In the genomic region with DNA sequence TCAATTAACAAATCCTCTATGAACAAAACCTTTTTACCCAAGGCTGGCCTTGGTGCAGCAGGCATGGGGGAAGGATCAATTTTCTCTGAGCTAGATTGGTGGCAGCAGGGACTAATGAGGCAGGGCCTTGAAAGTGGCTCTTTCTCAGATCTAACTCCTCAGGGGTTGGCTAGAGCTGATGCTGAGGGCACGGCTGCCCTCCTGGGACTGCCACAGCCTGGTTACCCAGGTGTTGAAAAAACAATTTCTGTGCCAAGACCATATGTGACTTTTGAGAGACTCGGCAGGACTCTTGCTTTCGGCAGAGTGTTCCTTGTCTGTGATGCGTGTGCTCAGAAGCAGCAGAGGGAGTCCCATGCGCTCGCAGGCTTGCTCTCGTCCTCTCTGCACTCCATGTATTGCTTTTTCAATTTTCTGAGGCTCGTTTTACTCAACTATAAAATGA, we compare ENCODE assay signal across 8 mouse cellular contexts.
A peak's percentile ranks its signal among the peaks of the same experiment; 100 is the strongest.
DNase-seq lines count a peak whose midpoint lies in the region; ATAC-seq lines count a peak whose summit lies in the region.
"Had no signal": no experiment of that assay in that cellular context is flagged by ENCODE, and none has a peak within 500 bp of the region (broad histone marks: within the 10 kb centered on the region; RNA-seq: fewer than 3 reads in every experiment).

No protein-coding gene starts in this region.

- no peak overlapping the region for H3K4me3 ChIP-seq in forebrain, embryonic 10.5 days
- H3K4me3 ChIP-seq in limb, embryonic 13.5 days, result no peak overlapping the region
- H3K4me3 ChIP-seq: heart, embryonic 13.5 days had no signal

- 73% methylated on average over 8 of the region's 8 CpGs for WGBS in forebrain, embryonic 10.5 days
- 23% methylated on average over 8 of the region's 8 CpGs for WGBS in limb, embryonic 13.5 days

- peaks cover 8% of the 10 kb centered on the region; the same call in 1 of the 2 replicates for H3K9me3 ChIP-seq in forebrain, embryonic 10.5 days
- no peaks in the 10 kb centered on the region for H3K9me3 ChIP-seq in limb, embryonic 13.5 days
- H3K9me3 ChIP-seq: heart, embryonic 13.5 days had no signal

- H3K36me3 ChIP-seq in forebrain, embryonic 10.5 days (replicated peaks), result peaks cover 6% of the 10 kb centered on the region
- no peaks in the 10 kb centered on the region; the same call in 1 of the 2 replicates for H3K36me3 ChIP-seq in limb, embryonic 13.5 days

- no peak for ATAC-seq in limb, embryonic 13.5 days (ENCODE audit: low FRiP score, low read depth)

- H3K27me3 ChIP-seq in forebrain, embryonic 10.5 days (ENCODE audit: poor library complexity, severe bottlenecking), result no peaks in the 10 kb centered on the region
- H3K27me3 ChIP-seq in limb, embryonic 13.5 days, result no peaks in the 10 kb centered on the region
- H3K27me3 ChIP-seq: heart, embryonic 13.5 days had no signal

- H3K4me1 ChIP-seq in forebrain, embryonic 10.5 days, result peaks cover 32% of the 10 kb centered on the region
- H3K4me1 ChIP-seq in limb, embryonic 13.5 days, result peaks cover 17% of the 10 kb centered on the region

- H3K9ac ChIP-seq in limb, embryonic 13.5 days, result no peak overlapping the region
- H3K9ac ChIP-seq: heart, embryonic 13.5 days had no signal

- H3K4me2 ChIP-seq in limb, embryonic 13.5 days (replicated peaks), result peak overlapping the region; percentile 46
- H3K4me2 ChIP-seq: heart, embryonic 13.5 days had no signal

- DNase-seq in retina, embryonic 14.5 days (ENCODE audit: low spot score), result peak; percentile 34
- DNase-seq in retina, postnatal 1 day, result no peak
- DNase-seq in forebrain, embryonic 10.5 days (ENCODE audit: extremely low spot score, low spot score), result peak; percentile 25
- DNase-seq in liver, result no peak
- DNase-seq in embryo, embryonic 10.5 days (ENCODE audit: low spot score), result no peak
- no peak for DNase-seq in spleen, adult 12 weeks (ENCODE audit: low spot score)

- H3K27ac ChIP-seq in forebrain, embryonic 10.5 days, result peak overlapping the region; percentile 80
- H3K27ac ChIP-seq in limb, embryonic 13.5 days, result peak overlapping the region; percentile 53; the same call in 1 of the 2 replicates
- H3K27ac ChIP-seq: heart, embryonic 13.5 days had no signal

Comparison
In these comparisons a context has a peak if more than half of its experiments do, and no peak if none do; other contexts are left out.
1. DNase-seq: peak in retina, embryonic 14.5 days (single experiment) and forebrain, embryonic 10.5 days (single experiment); none in retina, postnatal 1 day (single experiment), liver (single experiment), embryo, embryonic 10.5 days (single experiment) and spleen, adult 12 weeks (single experiment).